8 mouse cellular contexts compared by ENCODE assay signal in genomic region chr11:3963610-3964415, GRCm38 (mm10). TPM values are rescaled to one million over a fixed set of nuclear protein-coding genes. Genes with fewer than 3 reads are reported as not detected.
DNase-seq lines count a peak whose midpoint lies in the region; ATAC-seq lines count a peak whose summit lies in the region.

Gene Pes1 (plus strand): TSS chr11:3963975.

- peak; percentile 90 for ATAC-seq in megakaryocyte progenitor cell, adult 5-6 weeks (replicated peaks; ENCODE audit: poor library complexity)

- peak; percentile 94 for DNase-seq in adipocyte (ENCODE audit: low spot score)
- DNase-seq in embryo, embryonic 10 days (ENCODE audit: low spot score), result peak; percentile 87
- DNase-seq in gastrocnemius, postnatal 10 days, result peak; percentile 61
- peak; percentile 95 for DNase-seq in induced T-regulatory cell, adult 2 months (ENCODE audit: low read depth)
- DNase-seq in left cerebral cortex, adult 9 months (ENCODE audit: low spot score in 2 of 2), result peak; percentile 69 to 87
- DNase-seq in right cerebral cortex, postnatal 14 days, result peak; percentile 71
- DNase-seq in yolk sac, embryonic 10.5 days (ENCODE audit: low spot score), result peak; percentile 93

RNA-seq across cellular contexts. Expression of gene Pes1, which starts in this region (rescaled TPM):
- 10 to 100 TPM; 42.0 to 44.9 TPM for total RNA-seq in gastrocnemius, postnatal 10 days (2021)
- total RNA-seq in megakaryocyte progenitor cell, adult 5-6 weeks (2015), result 67.7 and 87.4 TPM in 2 replicates
- 168 and 183 TPM in 2 replicates for total RNA-seq in megakaryocyte progenitor cell, adult 5-6 weeks (2017)

Comparison
In these comparisons a context has a peak if more than half of its experiments do, and no peak if none do; other contexts are left out.
1. Peak in every context shown above with its lines: DNase-seq and ATAC-seq.